Comparison of ENCODE assay signal across 16 mouse cellular contexts in genomic region chr16:21109473-21109872, GRCm38 (mm10). TPM values are rescaled to one million over a fixed set of nuclear protein-coding genes. Genes with fewer than 3 reads are reported as not detected.
DNase-seq lines count a peak whose midpoint lies in the region; ATAC-seq and TF ChIP-seq lines count a peak whose summit lies in the region.
"Had no signal": no experiment of that assay in that cellular context is flagged by ENCODE, and none has a peak within 500 bp of the region (broad histone marks: within the 10 kb centered on the region; RNA-seq: fewer than 3 reads in every experiment).

No protein-coding gene starts in this region.

- no peak for ATAC-seq in liver, embryonic 14.5 days (ENCODE audit: insufficient read depth)
- no peak for ATAC-seq in liver, embryonic 12.5 days
- ATAC-seq in Patski = no peak

- 0 out of 2 replicates have a peak, but pooled peaks have one; percentile 16 for TF ChIP-seq CTCF in heart, adult 2 months (IDR thresholded peaks at IDR 0.05)
- TF ChIP-seq CTCF in liver, embryonic 14.5 days (IDR thresholded peaks at IDR 0.05; ENCODE audit: low read depth) = 0 out of 2 replicates have a peak, but pooled peaks have one; percentile 17
- TF ChIP-seq CTCF in Patski (IDR thresholded peaks at IDR 0.05) = peak; percentile 37

- no peak for TF ChIP-seq EP300 in heart, adult 2 months (IDR thresholded peaks at IDR 0.05; ENCODE audit: insufficient read depth, low read depth, low read length)
- no peak for TF ChIP-seq EP300 in liver, embryonic 14.5 days (IDR thresholded peaks at IDR 0.05; ENCODE audit: low read depth)

- H3K4me3 ChIP-seq in heart, adult 2 months = no peak overlapping the region
- H3K4me3 ChIP-seq in liver, embryonic 14.5 days (ENCODE audit: insufficient read depth in 1 of 2, low read depth in 2 of 2, low read length in 2 of 2) = no peak overlapping the region
- no peak overlapping the region for H3K4me3 ChIP-seq in liver, embryonic 12.5 days
- H3K4me3 ChIP-seq: embryonic facial prominence, embryonic 10.5 days; liver, embryonic 13.5 days had no signal

- no peaks in the 10 kb centered on the region for H3K4me1 ChIP-seq in heart, adult 2 months (ENCODE audit: control insufficient read depth, insufficient read depth, low read length)
- H3K4me1 ChIP-seq in liver, embryonic 14.5 days (replicated peaks; ENCODE audit: control insufficient read depth in 2 of 2, insufficient read depth in 2 of 2, low read length in 1 of 2) = no peaks in the 10 kb centered on the region
- H3K4me1 ChIP-seq in liver, embryonic 12.5 days = no peaks in the 10 kb centered on the region
- H3K4me1 ChIP-seq: embryonic facial prominence, embryonic 10.5 days; liver, embryonic 13.5 days had no signal

- DNase-seq in heart, adult 2 months = no peak
- no peak for DNase-seq in heart, adult 8-10 months (ENCODE audit: low spot score)
- DNase-seq in liver, embryonic 14.5 days (ENCODE audit: low read depth in 3 of 3, low spot score in 3 of 3) = no peak
- DNase-seq in Patski (ENCODE audit: low read depth, low spot score) = no peak
- peak; percentile 17 for DNase-seq in lung, postnatal 10 days
- DNase-seq in layer of hippocampus, adult 9-10 months (ENCODE audit: low spot score) = no peak
- no peak for DNase-seq in embryo, embryonic 10.5 days (ENCODE audit: low spot score)
- DNase-seq: adrenal gland, postnatal 10 days; cerebellum, adult 18-20 months; heart, adult 18-20 months; heart, postnatal 4 days; liver, embryonic 13.5 days had no signal

- no peak overlapping the region for H3K9ac ChIP-seq in heart, adult 2 months (ENCODE audit: low read depth, low read length)
- H3K9ac ChIP-seq in liver, embryonic 14.5 days (replicated peaks) = no peak overlapping the region
- H3K9ac ChIP-seq in liver, embryonic 12.5 days = no peak overlapping the region
- H3K9ac ChIP-seq: liver, embryonic 13.5 days had no signal

- WGBS in heart, adult 2 months = 67% methylated on average over 1 of the region's 1 CpGs
- 54% methylated on average over 1 of the region's 1 CpGs for WGBS in liver, embryonic 14.5 days (ENCODE audit: insufficient replicate concordance)
- WGBS in liver, embryonic 12.5 days (ENCODE audit: insufficient replicate concordance) = 51% methylated on average over 1 of the region's 1 CpGs

- CTCF ChIA-PET in Patski (lab: Charles Lee) = interaction anchor here (1.1 to 1.3 kb wide), 3 partner anchors 86 to 253 kb away, joined by 3 to 4 read pairs (median 3); no protein-coding TSS in a partner anchor

- intact Hi-C loops in heart, adult 2 months (cut with DNase I) = no loop called here

- H3K79me2 ChIP-seq in heart, adult 2 months (replicated peaks; ENCODE audit: control insufficient read depth, insufficient read depth, low read length) = no peaks in the 10 kb centered on the region

- no peak overlapping the region for H3K4me2 ChIP-seq in liver, embryonic 14.5 days (ENCODE audit: low read depth)
- H3K4me2 ChIP-seq in liver, embryonic 12.5 days = no peak overlapping the region
- H3K4me2 ChIP-seq: liver, embryonic 13.5 days had no signal

- in situ Hi-C loops in Patski (cut with MboI; ENCODE audit: low pct_unique_long_range_greater_than_20kb) = no loop called here

- POLR2A ChIA-PET in Patski (lab: Charles Lee) = no interaction called here

- no peak for TF ChIP-seq POLR2A in heart, adult 2 months (IDR thresholded peaks at IDR 0.05; ENCODE audit: insufficient read depth, low read depth, low read length)

- no peaks in the 10 kb centered on the region for H3K9me3 ChIP-seq in liver, embryonic 14.5 days (ENCODE audit: control insufficient read depth, low read length)
- no peaks in the 10 kb centered on the region for H3K9me3 ChIP-seq in liver, embryonic 12.5 days (replicated peaks)
- H3K9me3 ChIP-seq: embryonic facial prominence, embryonic 10.5 days; liver, embryonic 13.5 days had no signal

- no peak overlapping the region for H3K27ac ChIP-seq in heart, adult 2 months
- no peak overlapping the region for H3K27ac ChIP-seq in liver, embryonic 14.5 days
- H3K27ac ChIP-seq in liver, embryonic 12.5 days = no peak overlapping the region
- H3K27ac ChIP-seq: embryonic facial prominence, embryonic 10.5 days; liver, embryonic 13.5 days had no signal

- no peaks in the 10 kb centered on the region for H3K36me3 ChIP-seq in heart, adult 2 months (ENCODE audit: control insufficient read depth, insufficient read depth, low read length)
- no peaks in the 10 kb centered on the region for H3K36me3 ChIP-seq in liver, embryonic 14.5 days (replicated peaks; ENCODE audit: control insufficient read depth, insufficient read depth, low read depth)
- no peaks in the 10 kb centered on the region for H3K36me3 ChIP-seq in liver, embryonic 12.5 days
- H3K36me3 ChIP-seq: embryonic facial prominence, embryonic 10.5 days; liver, embryonic 13.5 days had no signal

- H3K27me3 ChIP-seq in heart, adult 2 months (ENCODE audit: control insufficient read depth, insufficient read depth, low read length) = no peaks in the 10 kb centered on the region
- no peaks in the 10 kb centered on the region for H3K27me3 ChIP-seq in liver, embryonic 14.5 days (ENCODE audit: control insufficient read depth, insufficient read depth, low read length)
- H3K27me3 ChIP-seq in liver, embryonic 12.5 days (replicated peaks) = no peaks in the 10 kb centered on the region
- H3K27me3 ChIP-seq in Patski = no peaks in the 10 kb centered on the region
- H3K27me3 ChIP-seq: liver, embryonic 13.5 days had no signal

RNA-seq across cellular contexts. Expression of gene Teddm3, which starts 44.3 kb away (rescaled TPM):
- not detected for total RNA-seq in heart, adult 2 months (2021)
- not detected in 2 replicates for polyA plus RNA-seq in heart, adult 2 months (2012; rRNA removed)
- total RNA-seq in heart, adult 8-10 months (2022) = not detected
- not detected in 2 replicates for polyA plus RNA-seq in liver, embryonic 14.5 days (2012; rRNA removed)
- not detected in 2 replicates for polyA plus RNA-seq in liver, embryonic 14.5 days (2014; fragmentation: Nextera tagmentation; extraction: Ambion mirVana)
- polyA plus RNA-seq in liver, embryonic 12.5 days (2016; fragmentation: Nextera tagmentation; extraction: Ambion mirVana) = not detected in 2 replicates
- polyA plus RNA-seq in Patski (2021) = not detected
- total RNA-seq: adrenal gland, postnatal 10 days; heart, adult 18-20 months; heart, postnatal 4 days; megakaryocyte-erythroid progenitor cell, adult 5-6 weeks had no signal
- polyA plus RNA-seq: embryonic facial prominence, embryonic 10.5 days; intestine, embryonic 14.5 days; liver, embryonic 13.5 days had no signal
